Mouse (Mus musculus) ES-E14 (cell line): ENCODE measurements at regions not wholly inside any gene's neighbourhood (a gene's known extent, or its start where the extent isn't known, plus 50 kb on each side); places are given as distances from the start of the nearest gene placed in this dataset.
A peak's percentile ranks its signal among the peaks of the same experiment; 100 is the strongest.

Experiments used
- DNase-seq: peaks from one replicate; pipeline ENCODE4 v3.0.0-alpha.2; 2013; ENCODE audit warnings: low read depth, low spot score
- H3K27ac ChIP-seq: 2 replicates; pipeline ENCODE4 v1.5.1; 2012; ENCODE audit warnings: low read depth, mild to moderate bottlenecking, low read length, moderate library complexity, mixed read lengths; ENCODE audit not compliant: poor library complexity, insufficient read depth, severe bottlenecking
- H3K36me3 ChIP-seq: 2 replicates; pipeline ENCODE4 v1.6.1; 2012; ENCODE audit warnings: mild to moderate bottlenecking, low read length, moderate library complexity, mixed read lengths; ENCODE audit not compliant: control insufficient read depth, poor library complexity, insufficient read depth, severe bottlenecking
- H3K4me1 ChIP-seq, 2 experiments: fragments of 150-350 bp in 1 of 2; sonication (generic) in 1 of 2; 2 replicates each; pipeline ENCODE4 v1.6.1; 2012; ENCODE audit warnings: low read length in 2 of 2, mild to moderate bottlenecking in 1 of 2, mixed read lengths in 1 of 2; ENCODE audit not compliant: control insufficient read depth in 2 of 2, insufficient read depth in 2 of 2, poor library complexity in 1 of 2
- H3K4me3 ChIP-seq, 2 experiments: fragments of 150-350 bp in 1 of 2; sonication (generic) in 1 of 2; 2 replicates each; pipeline ENCODE4 v1.5.1; 2012; ENCODE audit warnings: low read length in 2 of 2, low read depth in 1 of 2, mild to moderate bottlenecking in 1 of 2, mixed read lengths in 1 of 2; ENCODE audit not compliant: insufficient read depth in 1 of 2, poor library complexity in 1 of 2, severe bottlenecking in 1 of 2
- H3K9ac ChIP-seq: 2 replicates; pipeline ENCODE4 v1.6.1; 2012; ENCODE audit warnings: low read depth, mild to moderate bottlenecking, low read length, mixed read lengths; ENCODE audit not compliant: poor library complexity, insufficient read depth, severe bottlenecking
- H3K9me3 ChIP-seq: fragments of 150-350 bp; sonication (generic); 2 replicates; pipeline ENCODE4 v1.6.1; 2012; ENCODE audit warnings: low read depth, mild to moderate bottlenecking, low read length; ENCODE audit not compliant: control insufficient read depth, insufficient read depth
- CHD2 ChIP-seq: IDR thresholded peaks from 2 replicates; pipeline ENCODE4 v1.6.1; 2014; ENCODE audit warnings: mild to moderate bottlenecking, low read depth, low read length, inconsistent platforms
- HCFC1 ChIP-seq: IDR thresholded peaks from 2 replicates; pipeline ENCODE4 v1.6.1; 2012; ENCODE audit warnings: low read length, inconsistent platforms, borderline replicate concordance; ENCODE audit not compliant: insufficient read depth
- MAFK ChIP-seq: IDR thresholded peaks from 2 replicates; pipeline ENCODE4 v1.6.1; 2014; ENCODE audit warnings: mild to moderate bottlenecking, low read depth, low read length, inconsistent platforms; ENCODE audit not compliant: insufficient read depth
- ZC3H11A ChIP-seq: IDR thresholded peaks from 2 replicates; pipeline ENCODE4 v1.6.1; 2012; ENCODE audit warnings: low read depth, mild to moderate bottlenecking, inconsistent platforms, low read length, borderline replicate concordance
- ZNF384 ChIP-seq: IDR thresholded peaks from 2 replicates; pipeline ENCODE4 v1.6.1; 2012; ENCODE audit warnings: low read depth, low read length, inconsistent platforms
- in situ Hi-C, 2 experiments: fragments of 600-800 bp; cut with MboI; formaldehyde crosslinking; loops; one replicate each; pipeline ENCODE4 v1.15.1; 2025; ENCODE audit warnings: low sequenced_read_pairs in 2 of 2, inconsistent platforms in 1 of 2; ENCODE audit not compliant: unreplicated experiment in 2 of 2

DNA sequence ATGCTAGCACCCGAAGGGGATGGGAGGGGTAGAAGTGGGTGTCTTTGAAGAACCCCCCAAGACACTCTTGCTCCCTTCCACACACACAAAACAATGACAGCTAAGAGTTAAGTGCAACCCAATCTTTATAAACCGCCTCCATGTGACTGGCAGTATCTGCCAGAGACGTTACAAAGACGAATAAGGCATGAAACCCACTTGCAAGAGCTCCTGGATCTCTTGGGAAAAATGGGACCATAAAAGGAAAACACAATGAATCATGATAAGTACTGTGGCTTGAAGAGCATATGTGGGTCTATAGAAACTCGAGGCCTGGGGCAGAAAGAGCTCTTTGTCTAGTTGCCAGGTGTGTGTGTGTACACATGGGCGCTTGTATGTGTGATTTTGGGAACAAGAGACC lies 237.6 kb upstream of the Lyplal1 start:
- H3K36me3 ChIP-seq: no peaks in the 10 kb centered on the region
- no peak for DNase-seq
- TF ChIP-seq ZC3H11A: no peak
- no peak for TF ChIP-seq MAFK
- no peak for TF ChIP-seq ZNF384
- TF ChIP-seq HCFC1: no peak
- TF ChIP-seq CHD2: no peak
- no peak overlapping the region for H3K9ac ChIP-seq
- no peak overlapping the region for H3K27ac ChIP-seq
- no peaks in the 10 kb centered on the region for H3K9me3 ChIP-seq
- in situ Hi-C loops: no loop called here
- no peaks in the 10 kb centered on the region for H3K4me1 ChIP-seq
- H3K4me3 ChIP-seq: no peak overlapping the region

DNA sequence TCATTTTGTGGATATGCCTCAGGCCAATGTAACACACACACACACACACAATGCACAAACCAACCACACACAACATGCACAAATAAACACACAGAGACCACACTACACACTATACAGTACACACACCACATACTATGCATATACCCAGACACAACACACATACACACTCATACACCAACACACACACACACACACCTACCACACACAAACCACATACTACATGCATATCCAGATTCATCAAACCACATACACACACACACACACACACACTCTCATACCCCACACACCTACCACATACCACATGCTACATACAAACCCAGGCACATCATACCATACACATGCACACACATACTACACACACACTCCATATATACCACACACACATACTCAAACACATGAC lies 237.0 kb upstream of the Lyplal1 start:
- TF ChIP-seq ZNF384 (no peak), CHD2 (no peak), HCFC1 (no peak), ZC3H11A (no peak), MAFK (no peak)
- in situ Hi-C loops: no loop called here
- H3K36me3 ChIP-seq: no peaks in the 10 kb centered on the region
- no peak overlapping the region for H3K27ac ChIP-seq
- DNase-seq: no peak
- no peaks in the 10 kb centered on the region for H3K4me1 ChIP-seq
- no peak overlapping the region for H3K9ac ChIP-seq
- H3K9me3 ChIP-seq: no peaks in the 10 kb centered on the region
- H3K4me3 ChIP-seq: no peak overlapping the region

DNA sequence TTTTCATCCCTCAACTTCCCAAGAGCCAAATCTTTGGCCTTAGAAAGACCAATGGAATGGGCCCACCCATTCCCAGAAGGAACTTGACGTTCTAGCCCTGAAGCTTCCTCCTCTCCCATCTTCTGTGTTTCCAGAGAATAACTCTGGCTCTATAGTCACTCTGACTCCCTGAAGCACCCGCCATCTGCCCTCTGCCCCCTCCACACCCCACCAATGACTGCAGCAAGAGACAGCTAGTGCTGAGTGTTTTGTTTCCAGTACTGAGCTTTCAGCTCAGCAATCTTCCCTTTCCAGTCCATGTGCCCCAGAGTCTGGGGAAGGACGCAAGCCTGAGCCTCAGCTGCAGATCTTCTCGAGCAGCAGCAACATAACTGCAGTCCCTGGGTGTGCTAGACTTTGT lies 233.3 kb upstream of the Lyplal1 start:
- Histone ChIP-seq H3K9me3 (no peaks in the 10 kb centered on the region), H3K4me1 (no peaks in the 10 kb centered on the region), H3K36me3 (no peaks in the 10 kb centered on the region), H3K4me3 (no peak overlapping the region), H3K27ac (no peak overlapping the region), H3K9ac (no peak overlapping the region)
- TF ChIP-seq HCFC1 (no peak), ZC3H11A (no peak), CHD2 (no peak), MAFK (no peak), ZNF384 (no peak)
- in situ Hi-C loops: no loop called here
- no peak for DNase-seq

DNA sequence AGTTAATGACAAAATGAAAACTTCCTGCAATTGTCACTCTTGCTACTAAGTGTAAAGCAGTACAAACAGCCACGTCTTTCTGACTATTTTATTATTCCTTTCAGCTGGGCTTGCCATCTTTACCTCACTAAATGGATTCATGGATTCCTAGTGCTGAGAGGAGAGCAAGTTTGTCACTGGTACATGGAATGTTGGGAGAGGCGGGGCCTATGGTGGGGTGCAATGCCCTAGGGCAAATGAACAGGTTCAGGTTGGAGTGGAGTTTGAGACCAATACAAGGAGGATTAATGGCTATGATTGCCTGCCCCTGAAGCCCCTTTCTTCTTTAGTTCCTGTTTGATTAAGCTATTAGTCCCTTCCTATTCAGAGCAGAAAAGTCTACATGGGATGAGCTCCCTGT lies 232.9 kb upstream of the Lyplal1 start:
- Histone ChIP-seq H3K4me3 (no peak overlapping the region), H3K9me3 (no peaks in the 10 kb centered on the region), H3K9ac (no peak overlapping the region), H3K4me1 (no peaks in the 10 kb centered on the region), H3K27ac (no peak overlapping the region), H3K36me3 (no peaks in the 10 kb centered on the region)
- TF ChIP-seq CHD2: no peak
- no peak for TF ChIP-seq HCFC1
- TF ChIP-seq ZNF384: no peak
- TF ChIP-seq ZC3H11A: no peak
- TF ChIP-seq MAFK: no peak
- peak; percentile 17 for DNase-seq
- in situ Hi-C loops: no loop called here

DNA sequence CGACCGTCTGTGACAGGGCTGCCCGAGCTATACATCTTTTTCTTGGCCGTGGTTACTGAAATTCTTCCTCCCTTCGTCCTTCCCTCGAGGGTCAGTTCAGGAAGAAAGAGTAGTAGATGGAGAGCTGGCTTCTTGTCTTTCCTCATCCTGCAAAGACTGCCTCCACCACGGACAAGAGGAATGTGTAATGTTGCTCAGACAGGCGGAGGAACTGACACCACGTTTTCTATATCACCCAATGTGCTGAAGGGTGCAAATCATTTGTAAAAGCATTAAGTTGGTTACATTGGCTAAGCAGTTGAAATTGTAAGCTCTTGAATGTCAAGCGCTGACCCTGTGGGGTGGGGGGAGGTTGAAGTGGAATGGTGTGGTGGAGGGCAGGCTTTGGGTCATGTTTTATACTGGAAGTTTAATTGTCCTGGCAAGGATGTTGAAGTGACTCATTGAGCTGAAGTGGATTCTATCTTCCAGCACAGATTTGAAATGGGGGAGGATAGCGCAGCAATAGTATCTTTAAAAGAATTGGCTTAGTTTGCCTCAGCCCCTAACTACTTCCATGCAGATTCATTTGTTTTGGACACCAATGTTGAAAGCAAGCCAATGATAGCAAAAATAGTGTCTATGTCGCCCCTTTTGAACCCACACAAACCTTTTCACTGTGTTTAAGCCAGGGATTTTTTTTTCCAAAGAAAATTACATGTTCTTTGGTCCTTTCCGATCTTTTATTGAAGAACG lies 230.5 kb upstream of the Lyplal1 start:
- no peak for TF ChIP-seq CHD2
- TF ChIP-seq MAFK: no peak
- no peak for TF ChIP-seq ZC3H11A
- TF ChIP-seq HCFC1: no peak
- no peak for TF ChIP-seq ZNF384
- H3K9ac ChIP-seq: no peak overlapping the region
- H3K27ac ChIP-seq: no peak overlapping the region
- no peak overlapping the region for H3K4me3 ChIP-seq
- no peak for DNase-seq
- in situ Hi-C loops: no loop called here
- H3K9me3 ChIP-seq: no peaks in the 10 kb centered on the region
- no peaks in the 10 kb centered on the region for H3K4me1 ChIP-seq
- H3K36me3 ChIP-seq: no peaks in the 10 kb centered on the region
